Mouse (Mus musculus) ES-Bruce4 (cell line): ENCODE measurements at regions not wholly inside any gene's neighbourhood (a gene's known extent, or its start where the extent isn't known, plus 50 kb on each side); places are given as distances from the start of the nearest gene placed in this dataset.

ENCODE experiments used
- CTCF ChIP-seq: IDR thresholded peaks from one replicate; pipeline ENCODE4 v1.8.1; 2011; ENCODE audit warnings: low read depth, low read length
- EP300 ChIP-seq: IDR thresholded peaks from 2 replicates; pipeline ENCODE4 v1.6.1; 2011; ENCODE audit warnings: low read depth, low read length; ENCODE audit not compliant: insufficient read depth
- POLR2A ChIP-seq: IDR thresholded peaks from one replicate; pipeline ENCODE4 v1.8.1; 2011; ENCODE audit warnings: low read length; ENCODE audit not compliant: insufficient read depth

GRCm38 (mm10) chr4:70781591-70781990, 246.8 kb upstream of the Megf9 start:
- no peak for TF ChIP-seq CTCF
- TF ChIP-seq EP300: no peak
- TF ChIP-seq POLR2A: no peak
